Comparison of ENCODE assay signal across 8 mouse cellular contexts in genomic region chr11:85310713-85311574, GRCm38 (mm10). TPM values are rescaled to one million over a fixed set of nuclear protein-coding genes. Genes with fewer than 3 reads are reported as not detected.
DNase-seq lines count a peak whose midpoint lies in the region; ATAC-seq lines count a peak whose summit lies in the region.

TSS of gene Ppm1d (plus strand) at chr11:85311244.

- peak within 1 kb of the TSS; percentile 98 for H3K4me3 ChIP-seq in lung, embryonic 16.5 days (ENCODE audit: low read length)

- under 1% methylated on average over 78 of the region's 78 CpGs for WGBS in lung, embryonic 16.5 days

- peaks cover 9% of the 10 kb centered on the region; the same call in 1 of the 2 replicates for H3K36me3 ChIP-seq in lung, embryonic 16.5 days (ENCODE audit: control insufficient read depth, insufficient read depth, low read length)

- peak within 1 kb of the TSS; percentile 97 for H3K27ac ChIP-seq in lung, embryonic 16.5 days (ENCODE audit: low read length)

- H3K9ac ChIP-seq in lung, embryonic 16.5 days (ENCODE audit: low read length): peak within 1 kb of the TSS; percentile 94

- ATAC-seq in hematopoietic stem cell, adult 5-6 weeks (replicated peaks in 1 of 2; ENCODE audit: insufficient read depth in 1 of 2, low FRiP score in 2 of 2, low TSS enrichment in 1 of 2, low read depth in 1 of 2, poor library complexity in 2 of 2, severe bottlenecking in 2 of 2): peak; percentile 87 to 90
- peak; percentile 97 for ATAC-seq in lung, embryonic 16.5 days (ENCODE audit: low read depth)

- no peaks in the 10 kb centered on the region for H3K27me3 ChIP-seq in lung, embryonic 16.5 days (ENCODE audit: control insufficient read depth, insufficient read depth, low read depth, low read length)

- peak within 1 kb of the TSS; percentile 87 for H3K4me2 ChIP-seq in lung, embryonic 16.5 days (ENCODE audit: low read depth, low read length)

- DNase-seq in MEL-GATA-1-ER (ENCODE audit: extremely low read depth, low read depth): peak; percentile 90
- peak; percentile 98 for DNase-seq in cerebellum, adult 8-10 months
- peak; percentile 100 for DNase-seq in forelimb bud, embryonic 11.5 days (ENCODE audit: low read depth, low spot score)
- DNase-seq in layer of hippocampus, adult 9-10 months (ENCODE audit: low spot score): peak; percentile 97
- DNase-seq in ovary, postnatal 10 days (ENCODE audit: low spot score): peak; percentile 94
- peak; percentile 95 to 99 for DNase-seq in thymus, postnatal 10 days (ENCODE audit: low spot score in 2 of 2)

- H3K9me3 ChIP-seq in lung, embryonic 16.5 days (ENCODE audit: control insufficient read depth, low read length): no peaks in the 10 kb centered on the region

- peaks cover 12% of the 10 kb centered on the region for H3K4me1 ChIP-seq in lung, embryonic 16.5 days (replicated peaks; ENCODE audit: control insufficient read depth, insufficient read depth, low read length)

RNA-seq across cellular contexts. Expression of gene Ppm1d, which starts in this region (rescaled TPM):
- 16.5 and 19.4 TPM in 2 replicates for total RNA-seq in hematopoietic stem cell, adult 5-6 weeks (2017)
- 14.6 and 15.9 TPM in 2 replicates for polyA plus RNA-seq in lung, embryonic 16.5 days (2015; fragmentation: Nextera tagmentation; extraction: Ambion mirVana)

Comparison
In these comparisons a context has a peak if more than half of its experiments do, and no peak if none do; other contexts are left out.
1. Peak in every context shown above with its lines: DNase-seq, ATAC-seq, H3K4me3 ChIP-seq and H3K27ac ChIP-seq.